Mouse (Mus musculus) megakaryocyte-erythroid progenitor cell, adult 5 weeks (primary cell): Measurements from ENCODE around the gene Dld. TPM values are rescaled to one million over a fixed set of nuclear protein-coding genes. Genes with fewer than 3 reads are reported as not detected.

Source experiments
- polyA plus RNA-seq: library from polyadenylated mRNA; stranded (reverse); fragments of >175 nt; gene quantifications from 2 replicates; pipeline ENCODE4 v1.2.3, GENCODE M21; 2012

Gene Dld
- polyA plus RNA-seq, result 5.1 and 6.6 TPM in 2 replicates

DNA sequence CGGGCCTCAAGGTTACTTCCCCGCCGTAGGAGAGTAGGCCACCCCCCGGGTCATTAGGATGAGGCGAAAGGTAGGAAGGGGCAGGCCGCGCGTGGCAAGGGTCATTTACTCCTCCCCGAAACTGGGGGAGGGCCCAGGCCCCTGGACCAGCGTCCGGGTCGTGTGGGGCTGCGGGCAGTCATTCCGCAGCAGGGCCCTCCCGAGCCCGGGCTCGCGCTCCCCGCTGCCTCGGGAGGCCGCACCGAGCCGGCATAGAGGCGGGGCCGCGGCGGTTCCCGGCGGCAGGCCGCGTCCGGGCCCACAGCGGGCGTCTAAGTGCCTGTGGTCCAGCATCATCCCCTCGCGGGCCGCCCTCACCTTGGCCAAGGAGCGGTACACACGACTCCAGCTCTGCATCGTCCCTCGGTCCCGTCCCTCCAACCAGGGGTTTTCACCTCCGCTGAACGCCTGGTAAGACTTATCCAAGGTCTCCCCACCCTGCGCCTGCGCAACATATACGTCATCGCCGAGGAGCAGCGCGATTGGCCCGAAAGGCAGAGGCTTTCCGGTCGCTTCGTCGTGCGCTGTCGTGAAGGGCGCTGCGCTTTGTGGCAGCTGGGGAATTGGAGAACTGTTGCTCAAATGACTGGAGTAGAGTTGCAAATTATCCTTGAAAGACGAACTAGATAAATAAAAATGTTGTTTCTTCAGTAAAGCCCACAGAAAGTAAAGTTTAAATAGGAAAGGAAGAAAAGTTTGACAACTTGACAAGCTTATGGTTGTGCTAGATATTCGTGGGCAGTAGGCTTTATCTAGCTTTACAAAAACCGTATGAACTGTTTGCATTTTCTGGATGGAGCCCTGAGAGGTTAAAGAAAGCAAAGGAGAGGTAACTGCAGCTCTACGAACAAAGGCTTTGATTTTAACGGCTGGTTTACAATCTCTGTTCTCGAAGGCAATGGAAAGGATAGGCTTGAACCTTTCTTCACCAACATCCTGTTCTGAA, at the start of gene Dld:
Dld (minus strand) TSS at position 510 of the 985 bp plus-strand sequence.

DNA sequence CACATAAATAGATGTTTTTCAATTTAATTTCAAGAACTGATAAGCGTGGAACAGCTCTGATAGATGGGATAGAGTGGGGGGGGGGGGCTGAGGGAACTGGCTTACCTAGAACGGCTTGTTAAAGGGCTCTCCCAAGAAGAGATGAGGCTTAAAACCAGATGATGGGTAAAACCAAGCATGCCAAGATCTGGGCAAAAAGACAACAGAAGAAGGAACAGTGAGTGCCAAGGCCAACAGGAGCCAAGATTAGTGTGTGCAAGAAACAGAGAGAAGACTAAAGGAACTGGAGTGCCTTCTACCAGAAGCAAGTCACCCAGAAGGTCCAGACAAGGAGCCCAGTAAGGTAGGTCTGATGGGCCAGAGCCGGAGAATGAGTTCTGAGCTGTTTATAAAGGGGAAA, 39.3 kb upstream of the Dld start, which contains the start of gene Slc26a3:
Slc26a3 (plus strand) TSS at position 301 of the 400 bp plus-strand sequence.

Other genes starting within 250 kb of the Dld start
- not detected in 2 replicates for gene Gm6993, start 110.7 kb downstream of the Dld start, polyA plus RNA-seq
- 0.25 TPM in 1 of 2 replicates, not detected in the other for gene Lamb1, start 86.2 kb downstream of the Dld start, polyA plus RNA-seq
- gene Slc26a3, start 39.4 kb upstream of the Dld start, polyA plus RNA-seq, result not detected in 2 replicates
- 4.7 TPM in 2 replicates for gene Cbll1, start 148.2 kb upstream of the Dld start, polyA plus RNA-seq
- not detected in 2 replicates for gene Slc26a4, start 208.5 kb upstream of the Dld start, polyA plus RNA-seq